Mouse (Mus musculus): ENCODE results near the gene Lrrc8e.

DNA sequence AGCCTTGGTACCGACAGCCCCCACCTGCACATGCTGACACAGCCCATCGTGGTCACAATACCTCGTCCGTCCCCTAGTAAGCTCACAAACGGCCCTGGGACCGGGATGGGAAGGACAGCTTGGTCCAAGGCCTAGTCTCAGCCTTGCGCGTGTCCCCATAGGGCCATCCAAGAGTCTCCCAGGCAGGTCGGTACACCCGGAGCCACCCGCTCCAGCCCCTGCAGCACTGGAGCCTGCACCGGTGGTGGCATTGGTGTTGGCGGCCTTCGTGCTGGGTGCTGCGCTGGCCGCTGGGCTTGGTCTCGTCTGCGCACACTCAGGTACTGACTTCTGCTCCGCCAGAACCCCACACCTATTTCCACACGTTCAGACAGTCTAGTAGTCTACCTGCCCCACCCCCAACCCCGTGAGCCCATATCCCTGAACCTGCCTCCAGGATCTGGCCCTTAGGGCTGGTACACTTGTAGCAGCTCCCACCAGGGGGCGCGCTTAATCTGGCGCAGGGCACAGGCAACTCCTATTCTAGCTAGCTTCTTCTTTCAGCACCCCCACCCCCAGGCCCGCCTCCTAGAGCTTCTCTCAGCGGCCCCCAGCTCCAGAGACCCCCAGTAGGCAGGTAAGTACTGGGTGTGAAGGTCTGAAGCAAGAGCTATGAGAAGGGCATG lies 23.8 kb downstream of the Lrrc8e start:
- TF ChIP-seq CTCF (IDR thresholded peaks at IDR 0.05; ENCODE audit: borderline replicate concordance, insufficient read depth, low read depth, low read length) (peak; percentile 80), POLR2A (IDR thresholded peaks at IDR 0.05; ENCODE audit: borderline replicate concordance, insufficient read depth, low read length) (no peak)
